Mouse (Mus musculus) hindbrain, embryonic 10.5 days (tissue): ENCODE measurements around the gene Capn11. TPM values are rescaled to one million over a fixed set of nuclear protein-coding genes. Genes with fewer than 3 reads are reported as not detected.
A peak's percentile ranks its signal among the peaks of the same experiment; 100 is the strongest.
"Not testable (repeated sequence)": the region's sequence is repeated elsewhere in the genome, so short reads cannot be mapped to it uniquely, and the experiment has no call there.

ENCODE experiments used
- DNase-seq: peaks from one replicate; pipeline ENCODE4 v3.0.0-alpha.2; 2017; ENCODE audit warnings: low spot score
- H3K27ac ChIP-seq: fragments of 300-500 bp; sonication (generic); 2 replicates; pipeline ENCODE4 v1.5.1; 2016; ENCODE audit warnings: mild to moderate bottlenecking, moderate library complexity
- H3K27me3 ChIP-seq: fragments of 300-500 bp; sonication (generic); 2 replicates; pipeline ENCODE4 v1.6.1; 2016; ENCODE audit warnings: mild to moderate bottlenecking; ENCODE audit not compliant: poor library complexity, insufficient read depth, severe bottlenecking
- H3K36me3 ChIP-seq: fragments of 300-500 bp; sonication (generic); 2 replicates; pipeline ENCODE4 v1.6.1; 2016; ENCODE audit warnings: mild to moderate bottlenecking, moderate library complexity
- H3K4me1 ChIP-seq: fragments of 300-500 bp; sonication (generic); replicated peaks from 2 replicates; pipeline ENCODE4 v1.6.1; 2016; ENCODE audit warnings: mild to moderate bottlenecking
- H3K4me3 ChIP-seq: fragments of 300-500 bp; sonication (generic); 2 replicates; pipeline ENCODE4 v1.5.1; 2016; ENCODE audit warnings: mild to moderate bottlenecking, moderate library complexity
- H3K9me3 ChIP-seq: fragments of 300-500 bp; sonication (generic); 2 replicates; pipeline ENCODE4 v1.6.1; 2016; ENCODE audit warnings: mild to moderate bottlenecking, moderate library complexity
- WGBS: fragments of 180-500 bp; shearing (Covaris S2); methylation state at CpG from one replicate; pipeline ENCODE4 v1.1.7; 2016; 5-methylcytosine and 5-hydroxymethylcytosine counted together
- polyA plus RNA-seq: library from polyadenylated mRNA; unstranded; fragments of >200 nt; fragmentation: Nextera tagmentation; extraction: Ambion mirVana; gene quantifications from 2 replicates; pipeline ENCODE4 v1.2.1, GENCODE M21; 2016

Gene Capn11
- polyA plus RNA-seq, 1 experiment from 2014 or later, result 0.31 TPM

DNA sequence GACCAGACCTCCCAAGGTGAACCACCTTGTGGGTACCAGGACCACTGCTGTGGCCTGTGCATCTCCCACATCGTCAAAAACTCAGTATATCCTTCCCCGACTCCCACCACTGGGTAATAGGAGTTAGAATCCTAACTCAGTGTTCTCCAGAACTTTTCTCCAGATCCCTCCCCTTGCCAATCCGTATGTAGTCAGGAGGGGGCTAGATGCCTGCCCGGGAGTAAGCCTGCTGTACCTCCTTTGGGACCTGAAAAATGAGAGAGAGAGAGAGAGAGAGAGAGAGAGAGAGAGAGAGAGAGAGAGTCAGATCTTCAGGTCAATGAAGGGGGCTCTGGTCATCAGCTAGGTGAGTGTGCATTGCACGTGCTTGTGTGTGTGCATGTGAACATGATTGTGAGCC is 25.1 kb downstream of the Capn11 start:
- H3K27ac ChIP-seq, result no peak overlapping the region
- 79% methylated on average over 5 of the region's 5 CpGs for WGBS
- no peak overlapping the region for H3K4me3 ChIP-seq
- H3K4me1 ChIP-seq, result peaks cover 20% of the 10 kb centered on the region
- H3K36me3 ChIP-seq, result no peaks in the 10 kb centered on the region
- no peak for DNase-seq
- no peaks in the 10 kb centered on the region for H3K27me3 ChIP-seq
- no peaks in the 10 kb centered on the region for H3K9me3 ChIP-seq

DNA sequence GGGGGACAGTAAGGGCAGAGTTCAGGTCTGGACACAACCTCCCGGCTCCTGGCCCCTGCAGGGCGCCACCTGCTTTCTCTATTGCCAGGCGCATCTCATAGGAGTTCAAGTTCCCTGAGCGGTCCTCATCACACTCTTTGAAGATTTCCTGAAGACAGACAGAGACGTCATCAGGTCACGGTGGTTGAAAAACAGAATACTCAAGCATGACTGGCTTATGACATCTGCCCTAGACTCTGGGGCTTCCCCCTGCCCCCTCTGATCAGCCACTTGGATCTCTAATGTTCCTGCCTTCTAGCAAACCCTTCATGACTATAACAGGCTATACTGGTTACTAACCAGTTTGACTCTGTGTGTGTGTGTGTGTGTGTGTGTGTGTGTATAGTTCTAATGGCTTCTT is 27.2 kb downstream of the Capn11 start:
- no peak for DNase-seq
- no peaks in the 10 kb centered on the region for H3K9me3 ChIP-seq
- H3K4me3 ChIP-seq, result no peak overlapping the region
- H3K4me1 ChIP-seq, result peaks cover 38% of the 10 kb centered on the region
- 72% methylated on average over 6 of the region's 6 CpGs for WGBS
- H3K36me3 ChIP-seq, result no peaks in the 10 kb centered on the region
- H3K27me3 ChIP-seq, result no peaks in the 10 kb centered on the region
- H3K27ac ChIP-seq, result no peak overlapping the region

DNA sequence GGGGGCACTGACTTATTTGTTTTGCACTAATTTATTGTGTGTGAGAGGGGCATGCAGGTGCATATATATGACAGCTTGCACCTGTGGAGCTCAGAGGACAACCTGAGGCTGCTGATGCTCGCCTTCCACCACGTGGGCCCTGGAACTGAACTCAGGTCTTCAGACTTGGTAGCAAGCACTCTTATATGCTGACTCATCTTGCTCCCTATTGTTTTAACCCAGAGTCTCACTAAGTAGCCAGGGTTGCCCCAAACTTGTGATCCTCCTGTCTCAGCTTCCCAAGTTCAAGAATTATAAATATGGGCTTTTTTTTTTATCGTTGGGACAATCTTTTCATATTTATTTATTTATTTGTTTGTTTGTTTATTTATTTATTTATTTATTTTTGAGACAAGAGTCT is 28.1 kb downstream of the Capn11 start:
- H3K27me3 ChIP-seq, result no peaks in the 10 kb centered on the region
- H3K4me1 ChIP-seq, result peaks cover 44% of the 10 kb centered on the region
- DNase-seq, result no peak
- H3K9me3 ChIP-seq, result no peaks in the 10 kb centered on the region
- peak overlapping the region; percentile 61 for H3K4me3 ChIP-seq
- 49% methylated on average over 3 of the region's 3 CpGs for WGBS
- H3K36me3 ChIP-seq, result no peaks in the 10 kb centered on the region
- H3K27ac ChIP-seq, result peak overlapping the region; percentile 88; the same call in 1 of the 2 replicates

DNA sequence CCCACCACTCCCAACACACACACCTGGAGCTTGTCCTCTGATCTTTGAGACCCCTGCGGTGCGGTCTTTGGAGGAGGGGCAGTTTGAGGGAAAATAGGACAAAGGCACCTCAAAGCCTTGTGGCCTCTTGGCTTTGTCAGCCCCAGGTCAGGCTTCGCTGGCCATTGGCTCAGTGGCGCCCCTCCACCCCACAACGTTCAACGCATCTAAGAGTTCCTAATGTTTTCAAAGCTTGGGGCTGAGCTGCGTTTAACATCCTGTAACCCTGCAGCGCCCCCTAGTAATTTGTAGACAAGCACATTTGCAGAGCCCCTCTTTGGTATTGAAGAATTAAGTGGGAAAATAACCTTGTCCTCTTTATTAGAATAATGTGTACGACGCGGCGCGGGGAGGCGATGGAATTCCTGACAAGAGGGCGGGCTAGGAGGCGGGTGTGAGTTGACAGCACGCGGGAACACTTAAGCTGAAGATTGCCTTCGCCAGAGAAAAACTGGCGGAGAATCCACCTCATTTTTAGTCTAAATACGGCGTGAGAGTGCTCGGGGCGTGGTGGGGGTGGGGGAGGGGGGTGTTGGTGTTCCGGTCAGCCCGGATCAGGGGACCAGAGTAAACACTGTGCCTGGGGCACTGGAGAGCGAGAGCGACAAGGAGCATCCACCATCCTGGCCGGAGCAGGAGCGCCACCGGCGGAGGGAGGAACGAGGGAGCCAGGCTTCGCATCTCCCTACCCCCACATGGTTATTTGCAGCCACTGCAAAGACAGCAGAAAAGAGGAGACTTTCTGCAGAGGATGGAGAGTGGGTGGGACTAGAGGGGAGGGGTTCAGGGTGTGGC is 29.0 kb downstream of the Capn11 start:
- Histone ChIP-seq H3K27ac (peak overlapping the region; percentile 88), H3K9me3 (no peaks in the 10 kb centered on the region), H3K27me3 (no peaks in the 10 kb centered on the region), H3K4me3 (peak overlapping the region; percentile 61), H3K36me3 (no peaks in the 10 kb centered on the region), H3K4me1 (peaks cover 44% of the 10 kb centered on the region)
- WGBS, result 2% methylated on average over 34 of the region's 34 CpGs
- peak; percentile 76 for DNase-seq

DNA sequence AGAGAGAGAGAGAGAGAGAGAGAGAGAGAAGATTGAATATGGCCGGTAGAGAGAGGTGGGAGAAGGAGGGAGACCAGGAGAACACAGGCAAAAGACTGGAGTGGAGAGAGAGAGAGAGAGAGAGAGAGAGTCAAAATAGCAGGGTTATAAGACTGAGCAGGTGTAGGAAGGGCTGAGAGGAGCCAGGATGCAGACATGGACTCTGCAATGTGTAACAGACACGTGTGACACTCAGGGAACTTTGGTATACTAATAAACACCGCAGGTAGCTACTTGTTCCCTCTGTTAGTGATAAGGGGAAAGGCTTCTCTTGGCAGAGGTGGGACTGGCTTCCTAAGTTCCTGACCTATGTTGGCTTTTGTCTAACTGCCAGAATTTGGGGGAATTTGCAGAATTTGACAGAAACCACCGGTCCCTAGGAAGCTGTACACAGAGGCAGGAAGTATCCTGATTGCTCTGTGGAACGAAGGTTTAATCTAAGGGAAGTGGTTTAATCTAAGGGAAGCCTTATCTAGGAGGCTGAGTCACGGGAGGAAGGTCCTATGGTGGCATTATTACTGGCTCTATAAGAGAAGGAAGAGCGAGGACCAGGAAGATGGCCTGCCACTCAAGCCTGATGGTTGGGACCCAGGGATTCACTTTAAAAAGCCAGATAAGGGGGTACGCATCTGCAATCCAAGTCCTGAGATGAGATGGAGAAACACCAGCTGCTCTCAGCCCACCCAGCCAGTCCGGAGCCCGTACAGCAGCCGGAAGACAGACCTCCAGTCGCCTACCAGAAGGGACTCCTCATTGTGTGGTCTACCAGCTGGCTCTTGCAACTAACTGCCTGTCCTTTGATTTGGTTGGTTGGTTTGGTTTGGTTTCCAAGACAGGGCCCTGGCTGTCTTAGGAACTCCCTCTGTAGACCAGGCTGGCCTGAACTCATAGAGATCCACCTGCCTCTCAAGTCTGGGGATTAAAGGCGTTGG is 30.0 kb downstream of the Capn11 start:
- no peaks in the 10 kb centered on the region for H3K27me3 ChIP-seq
- H3K4me1 ChIP-seq, result peaks cover 44% of the 10 kb centered on the region
- no peaks in the 10 kb centered on the region for H3K9me3 ChIP-seq
- WGBS, result 71% methylated on average over 13 of the region's 13 CpGs
- DNase-seq, result peak; percentile 33
- H3K36me3 ChIP-seq, result no peaks in the 10 kb centered on the region
- H3K27ac ChIP-seq, result peak overlapping the region; percentile 88
- H3K4me3 ChIP-seq, result peak overlapping the region; percentile 61

DNA sequence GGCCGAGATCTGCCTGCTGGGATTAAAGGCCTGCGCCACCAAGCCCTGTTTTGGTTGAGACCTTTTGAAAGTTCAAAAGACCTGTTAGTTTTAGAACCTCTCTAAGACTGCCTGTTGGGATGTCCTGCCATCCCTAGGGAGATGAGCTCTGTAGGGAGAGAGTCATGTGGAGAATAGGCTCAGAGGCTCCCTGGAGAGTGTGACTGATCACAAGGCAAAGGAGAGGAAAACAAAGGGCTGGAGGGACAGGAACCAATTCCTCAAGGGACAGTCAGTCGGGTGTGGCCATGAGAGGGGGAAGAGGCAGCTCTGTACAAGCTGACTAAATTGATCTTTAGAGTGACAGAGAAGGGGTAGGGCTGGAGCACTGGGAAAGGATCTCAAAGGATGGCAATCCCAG is 31.0 kb downstream of the Capn11 start:
- Histone ChIP-seq H3K27me3 (no peaks in the 10 kb centered on the region), H3K36me3 (no peaks in the 10 kb centered on the region), H3K27ac (peak overlapping the region; percentile 73), H3K4me3 (no peak overlapping the region), H3K9me3 (no peaks in the 10 kb centered on the region), H3K4me1 (peaks cover 44% of the 10 kb centered on the region)
- no peak for DNase-seq
- 16% methylated on average over 3 of the region's 3 CpGs for WGBS

DNA sequence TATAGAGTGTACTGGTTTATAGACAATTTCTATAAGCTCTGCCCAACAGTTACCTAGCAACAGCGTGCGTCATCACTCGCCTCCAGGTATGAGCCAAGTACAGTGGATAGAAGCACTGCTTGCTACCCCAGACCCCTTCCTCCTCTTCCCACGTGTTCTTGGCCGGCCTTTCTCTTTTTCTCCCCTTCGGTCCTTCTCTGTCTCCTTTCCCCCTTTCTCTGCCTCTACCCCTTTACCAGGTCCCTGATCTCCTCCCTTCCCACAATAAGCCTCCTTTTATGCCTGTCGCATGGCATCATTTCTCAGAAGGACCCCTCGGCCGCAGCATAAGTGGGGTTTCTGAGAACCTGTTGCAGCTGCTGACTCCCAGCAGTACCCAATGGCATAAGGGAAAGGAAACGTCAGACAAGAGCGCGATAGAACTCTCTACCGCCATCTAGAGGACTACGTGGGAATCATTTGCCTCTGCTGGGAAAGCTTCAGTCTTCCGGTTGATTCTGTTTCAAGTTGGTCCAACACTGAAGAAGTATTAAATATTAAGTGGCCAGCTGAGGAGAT is 32.5 kb downstream of the Capn11 start:
- H3K4me3 ChIP-seq, result peak overlapping the region; percentile 34

DNA sequence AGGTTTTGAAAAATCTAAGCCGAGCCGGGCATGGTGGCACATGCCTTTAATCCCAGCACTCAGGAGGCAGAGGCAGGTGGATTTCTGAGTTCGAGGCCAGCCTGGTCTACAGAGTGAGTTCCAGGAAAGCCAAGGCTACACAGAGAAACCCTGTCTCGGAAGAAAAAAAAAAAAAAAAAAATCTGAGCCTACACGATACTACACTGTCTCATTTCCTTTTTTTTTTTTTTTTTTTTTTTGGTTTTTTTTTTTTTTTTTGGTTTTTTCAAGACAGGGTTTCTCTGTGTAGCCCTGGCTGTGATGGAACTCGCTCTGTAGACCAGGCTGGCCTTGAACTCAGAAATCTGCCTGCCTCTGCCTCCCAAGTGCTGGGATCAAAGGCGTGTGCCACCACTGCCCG is 35.7 kb downstream of the Capn11 start:
- H3K9me3 ChIP-seq, H3K36me3 ChIP-seq, H3K27ac ChIP-seq, H3K4me3 ChIP-seq, DNase-seq, H3K27me3 ChIP-seq: not testable (repeated sequence)
- whole genome bisulfite sequencing, result 88% methylated on average over 8 of the region's 8 CpGs
- peaks cover 38% of the 10 kb centered on the region for H3K4me1 ChIP-seq

More for the DNA sequence above, 32.5 kb downstream of the Capn11 start:
- peaks cover 44% of the 10 kb centered on the region for H3K4me1 ChIP-seq
- peak; percentile 78 for DNase-seq
- WGBS, result 28% methylated on average over 15 of the region's 15 CpGs
- H3K36me3 ChIP-seq, result no peaks in the 10 kb centered on the region
- H3K27me3 ChIP-seq, result no peaks in the 10 kb centered on the region
- H3K27ac ChIP-seq, result peak overlapping the region; percentile 75
- no peaks in the 10 kb centered on the region for H3K9me3 ChIP-seq

DNA sequence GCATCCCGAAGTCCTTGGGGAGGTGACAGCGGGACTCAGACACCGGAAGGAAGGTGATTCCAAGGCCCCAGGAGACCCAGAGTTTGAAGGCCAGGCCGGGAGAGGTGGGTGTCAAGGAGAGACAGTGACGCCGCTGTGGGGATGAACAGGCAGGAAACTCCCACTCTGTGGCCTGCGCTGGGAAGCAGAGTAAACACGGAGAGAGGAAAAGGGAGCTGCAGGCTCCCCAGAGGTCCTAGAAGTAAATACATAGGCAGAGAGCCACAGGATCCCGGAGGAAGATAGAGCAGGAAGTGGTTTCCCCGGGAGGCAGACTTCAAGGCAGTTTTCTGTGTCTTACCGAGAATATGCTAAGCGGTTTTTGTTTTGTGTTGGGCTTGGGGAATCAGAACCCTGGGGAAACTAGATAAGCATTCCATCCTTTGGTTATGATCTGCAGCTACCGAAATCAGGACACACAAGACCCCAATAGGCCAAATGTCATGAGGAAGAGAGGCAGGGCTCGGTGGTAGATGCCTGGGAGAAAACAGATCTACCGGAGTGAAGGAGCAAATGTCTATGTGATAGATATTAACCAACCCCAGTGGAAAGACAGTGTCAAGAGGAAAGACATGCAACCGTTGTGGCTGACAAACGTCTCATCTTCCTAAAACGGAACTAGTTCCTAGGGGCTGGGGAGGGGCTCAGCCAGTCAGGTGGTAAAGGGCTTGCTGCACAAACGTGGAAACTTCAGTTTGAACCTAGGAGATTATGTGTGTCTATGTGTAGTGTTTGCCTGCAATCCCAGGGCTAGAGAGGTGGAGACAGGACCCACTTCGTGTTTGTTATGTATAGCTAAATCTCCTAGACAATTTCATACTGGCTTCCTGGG is 39.5 kb downstream of the Capn11 start:
- no peak for DNase-seq
- Histone ChIP-seq H3K27ac (peak overlapping the region; percentile 84), H3K27me3 (no peaks in the 10 kb centered on the region)

DNA sequence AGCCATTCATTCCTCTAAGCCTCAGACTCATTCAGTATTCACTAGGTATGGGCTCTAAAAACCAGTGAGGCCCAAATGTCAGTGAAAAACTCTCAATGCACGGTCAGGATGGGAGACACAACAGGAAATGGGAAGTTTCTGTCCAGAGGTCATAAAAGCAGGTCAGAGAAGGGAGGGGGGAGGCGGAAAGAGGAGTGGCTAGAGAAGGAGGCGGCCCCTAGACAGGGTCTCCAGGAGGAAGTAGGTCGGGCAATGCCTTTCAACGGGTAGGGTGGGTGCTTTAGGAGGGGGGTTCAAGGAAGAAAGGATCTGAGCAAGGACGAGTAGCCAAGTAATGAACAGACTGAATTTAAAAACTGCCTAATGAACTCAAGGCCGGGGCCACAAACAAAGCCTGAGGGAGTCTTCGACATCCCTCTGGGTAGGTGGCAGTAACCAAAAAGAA is 40.2 kb downstream of the Capn11 start:
- Histone ChIP-seq H3K36me3 (no peaks in the 10 kb centered on the region), H3K4me3 (peak overlapping the region; percentile 40), H3K27ac (peak overlapping the region; percentile 84), H3K27me3 (no peaks in the 10 kb centered on the region), H3K4me1 (peaks cover 21% of the 10 kb centered on the region), H3K9me3 (no peaks in the 10 kb centered on the region)
- peak; percentile 49 for DNase-seq
- WGBS, result 11% methylated on average over 8 of the region's 8 CpGs

More for the DNA sequence above, 39.5 kb downstream of the Capn11 start:
- H3K36me3 ChIP-seq, result no peaks in the 10 kb centered on the region
- H3K4me3 ChIP-seq, result peak overlapping the region; percentile 40
- H3K4me1 ChIP-seq, result peaks cover 21% of the 10 kb centered on the region
- no peaks in the 10 kb centered on the region for H3K9me3 ChIP-seq
- 27% methylated on average over 20 of the region's 20 CpGs for WGBS

DNA sequence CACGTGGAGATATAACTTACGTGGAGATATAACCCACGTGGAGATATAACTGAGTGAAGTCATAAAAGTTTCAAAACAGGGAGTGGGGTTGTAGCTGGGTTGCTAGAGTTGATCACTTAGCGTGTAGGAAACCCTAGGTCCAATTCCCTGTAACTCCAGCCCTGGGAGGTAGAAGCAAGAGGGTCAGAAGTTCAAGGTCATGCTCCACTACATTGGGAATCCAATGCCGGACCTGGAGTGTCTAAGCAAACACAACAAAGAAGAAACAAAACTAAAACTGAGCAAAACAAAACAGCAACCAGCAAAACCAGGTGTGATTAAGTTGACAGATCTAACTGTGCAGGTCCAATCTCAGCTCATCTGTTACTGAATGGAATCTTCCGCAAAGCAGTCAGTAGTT is 41.5 kb downstream of the Capn11 start:
- H3K27me3 ChIP-seq, result no peaks in the 10 kb centered on the region
- no peaks in the 10 kb centered on the region for H3K36me3 ChIP-seq
- no peak overlapping the region for H3K4me3 ChIP-seq
- no peaks in the 10 kb centered on the region for H3K9me3 ChIP-seq
- no peak for DNase-seq
- WGBS, result 92% methylated on average over 6 of the region's 6 CpGs
- H3K27ac ChIP-seq, result no peak overlapping the region
- H3K4me1 ChIP-seq, result peaks cover 21% of the 10 kb centered on the region

DNA sequence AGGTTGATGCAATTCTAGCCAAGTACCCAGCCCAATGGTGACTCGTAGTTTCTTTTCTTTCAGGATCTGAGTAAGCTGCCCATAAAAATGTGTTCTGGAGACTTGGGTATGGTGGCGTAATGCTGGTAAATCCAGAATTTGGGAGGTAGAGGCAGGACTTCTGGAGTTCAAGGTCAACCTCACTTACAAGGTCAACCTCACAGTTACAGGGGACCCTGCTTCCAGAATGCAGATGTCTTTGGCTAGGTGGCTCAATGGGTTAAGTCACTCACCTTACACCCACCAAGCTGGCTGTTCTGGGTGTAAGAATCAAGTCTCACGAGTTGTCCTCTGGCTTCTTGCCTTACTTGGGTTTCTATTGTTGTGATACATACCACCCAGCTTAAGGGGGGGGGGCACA is 42.4 kb downstream of the Capn11 start:
- Histone ChIP-seq H3K27ac (no peak overlapping the region), H3K36me3 (no peaks in the 10 kb centered on the region), H3K27me3 (no peaks in the 10 kb centered on the region), H3K9me3 (no peaks in the 10 kb centered on the region), H3K4me1 (peaks cover 21% of the 10 kb centered on the region), H3K4me3 (no peak overlapping the region)
- no peak for DNase-seq
- WGBS, result 88% methylated on average over 3 of the region's 3 CpGs
